Mouse (Mus musculus) monocyte, adult 5-6 weeks (primary cell): ENCODE results near the gene Nr1h2. TPM values are rescaled to one million over a fixed set of nuclear protein-coding genes. Genes with fewer than 3 reads are reported as not detected.
A peak's percentile ranks its signal among the peaks of the same experiment; 100 is the strongest.

Experiments used
- ATAC-seq: fragments of 153-309, 156-312 bp; replicated peaks from 2 replicates; pipeline ENCODE4 v1.8.0; 2017; ENCODE audit warnings: mild to moderate bottlenecking; ENCODE audit not compliant: low TSS enrichment, insufficient number of reproducible peaks, severe bottlenecking, poor library complexity, low FRiP score
- total RNA-seq: library from RNA; stranded (forward); fragments of 200-1000, 200-491, 200-594 nt; gene quantifications from 3 replicates; pipeline ENCODE4 v1.2.3, GENCODE M21; 2017

Gene Nr1h2
- total RNA-seq, 1 experiment from 2014 or later = 243 TPM

DNA sequence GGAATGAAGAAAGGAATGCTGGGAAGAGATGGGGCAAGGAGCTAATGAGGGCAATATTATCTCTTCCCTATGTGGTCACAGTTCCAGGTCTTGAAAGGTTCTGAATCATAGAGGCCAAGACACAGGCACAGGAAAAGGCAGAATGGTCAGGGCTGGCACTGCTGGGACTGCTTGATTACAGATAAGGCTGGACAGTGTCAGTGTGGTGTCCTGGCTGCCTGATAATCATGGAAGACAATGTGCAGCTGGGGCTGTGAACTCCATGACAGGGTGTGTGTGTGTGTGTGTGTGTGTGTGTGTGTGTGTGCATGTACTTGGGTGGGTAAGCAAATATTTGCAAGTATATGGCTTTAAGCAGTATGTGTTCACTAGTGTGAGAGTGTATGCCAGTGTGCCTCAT is 46.3 kb downstream of the Nr1h2 start:
- ATAC-seq = no peak

DNA sequence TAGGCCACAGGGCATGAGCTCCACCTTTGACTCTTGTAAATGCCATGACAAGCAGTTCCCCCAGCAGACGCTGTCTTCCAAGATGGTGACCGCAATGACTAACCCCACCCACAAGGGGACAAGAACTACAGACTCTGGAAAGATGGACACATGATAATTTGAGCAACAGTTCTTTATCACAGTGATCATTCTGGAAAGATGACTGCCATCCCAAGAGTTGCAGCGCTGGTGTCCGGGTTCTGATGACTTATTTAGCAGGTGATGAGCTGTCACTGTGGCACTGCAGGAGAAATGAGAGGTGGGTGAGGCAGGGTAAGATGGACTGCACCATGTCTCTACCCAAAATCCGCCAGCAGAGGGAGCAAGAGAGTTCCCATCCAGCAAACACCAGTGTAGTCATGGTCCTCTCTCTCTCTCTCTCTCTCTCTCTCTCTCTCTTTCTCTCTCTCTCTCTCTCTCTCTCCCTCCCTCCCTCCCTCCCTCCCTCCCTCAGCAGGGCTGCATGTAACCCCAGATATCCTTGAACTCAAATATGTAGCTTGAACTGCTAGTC is 52.1 kb downstream of the Nr1h2 start:
- ATAC-seq = peak; percentile 48; the same call in 1 of the 2 replicates

GRCm38 (mm10) chr7:44500046-44500445 is 53.7 kb downstream of the Nr1h2 start:
- no peak for ATAC-seq

Other genes with a start within 250 kb of the Nr1h2 start
- 0.49 to 1.6 TPM (median 0.85 TPM) in 3 replicates for gene Clec11a, start 247.0 kb downstream of the Nr1h2 start, total RNA-seq
- 0.19 to 1.2 TPM in 2 of 3 replicates, not detected in the other for gene Shank1, start 243.7 kb downstream of the Nr1h2 start, total RNA-seq
- not detected in 3 replicates for gene Syt3, start 169.8 kb downstream of the Nr1h2 start, total RNA-seq
- gene 1700008O03Rik, start 168.1 kb downstream of the Nr1h2 start, total RNA-seq = 3.5 TPM in 1 of 3 replicates, not detected in the others
- gene Lrrc4b, start 124.9 kb downstream of the Nr1h2 start, total RNA-seq = not detected in 3 replicates
- not detected in 3 replicates for gene Aspdh, start 88.6 kb downstream of the Nr1h2 start, total RNA-seq
- 12.9 to 40.9 TPM (median 17.1 TPM) in 3 replicates for gene Josd2, start 86.0 kb downstream of the Nr1h2 start, total RNA-seq
- 21.7 to 29.0 TPM (median 23.3 TPM) in 3 replicates for gene Emc10, start 57.4 kb downstream of the Nr1h2 start, total RNA-seq
- 2.0 TPM in 1 of 3 replicates, not detected in the others for gene Fam71e1, start 57.4 kb downstream of the Nr1h2 start, total RNA-seq
- gene Mybpc2, start 29.3 kb downstream of the Nr1h2 start, total RNA-seq = 10.7 TPM in 1 of 3 replicates, not detected in the others
- 11.0 to 17.1 TPM (median 14.5 TPM) in 3 replicates for gene Spib, start 21.9 kb downstream of the Nr1h2 start, total RNA-seq
- gene Pold1, start 5.1 kb downstream of the Nr1h2 start, total RNA-seq = 16.1 to 42.8 TPM (median 23.8 TPM) in 3 replicates
- 162 to 248 TPM (median 207 TPM) in 3 replicates for gene Napsa, start 18.4 kb upstream of the Nr1h2 start, total RNA-seq
- gene Kcnc3, start 36.7 kb upstream of the Nr1h2 start, total RNA-seq = 0.19 to 0.43 TPM (median 0.38 TPM) in 3 replicates
- gene Myh14, start 116.9 kb upstream of the Nr1h2 start, total RNA-seq = not detected in 3 replicates
- gene Izumo2, start 154.8 kb upstream of the Nr1h2 start, total RNA-seq = not detected in 3 replicates
- gene Vrk3, start 194.5 kb upstream of the Nr1h2 start, total RNA-seq = 33.2 to 49.0 TPM (median 42.5 TPM) in 3 replicates
- 0.75 to 2.0 TPM (median 1.0 TPM) in 3 replicates for gene Zfp473, start 197.1 kb upstream of the Nr1h2 start, total RNA-seq